Comparison of ENCODE assay signal across 2 mouse cellular contexts in the genomic region with DNA sequence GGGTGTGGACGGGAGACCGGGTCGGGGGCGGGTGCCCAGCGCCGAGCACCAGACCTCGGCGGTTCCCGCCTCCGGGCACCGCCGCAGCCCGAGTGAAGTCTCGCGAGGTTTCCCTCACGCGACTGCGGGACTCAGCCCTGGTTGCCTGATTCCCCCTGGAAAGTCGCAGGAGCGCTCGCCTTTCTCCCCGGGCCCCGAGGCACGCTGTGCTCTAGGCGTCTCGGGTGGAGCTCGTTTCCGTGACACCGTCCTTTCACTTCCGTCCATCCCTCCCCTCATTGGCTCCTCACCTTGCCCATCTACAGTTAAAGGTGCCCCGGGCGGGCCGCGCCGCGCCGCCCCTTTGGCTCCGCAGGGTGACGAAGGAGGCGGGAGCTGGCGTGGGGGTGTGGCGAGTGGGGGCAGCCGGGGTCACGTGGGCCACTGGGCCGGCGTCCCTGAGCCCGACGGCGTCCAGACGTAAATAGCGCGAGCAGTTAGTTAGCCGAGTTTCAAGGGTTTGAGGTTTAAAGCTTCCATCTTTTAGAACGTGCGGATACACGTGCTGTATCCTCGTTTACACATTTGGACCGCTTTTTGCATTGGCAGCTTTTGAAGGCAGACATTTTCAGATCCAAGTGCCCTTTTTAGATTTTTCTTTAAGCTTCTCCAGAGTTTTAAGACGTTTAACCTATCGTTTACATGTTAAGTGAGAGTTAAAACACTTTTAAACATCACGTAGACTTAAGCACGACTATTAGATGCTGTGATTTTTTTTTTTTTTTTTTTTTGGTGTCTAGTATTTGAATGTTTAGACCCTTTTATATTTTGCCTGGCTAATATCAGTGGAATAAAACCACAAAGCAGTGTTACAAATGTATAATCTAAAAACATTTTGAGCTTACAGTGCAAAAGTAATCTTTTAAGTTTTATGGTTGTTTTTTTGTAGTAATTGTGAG.
TF ChIP-seq lines count a peak whose summit lies in the region.

No protein-coding gene starts in this region.

TF ChIP-seq in C2C12, 6 proteins besides CTCF, POLR2A, EP300 and RAD21 (continued from another document):
- TF ChIP-seq MYOG (IDR thresholded peaks at IDR 0.05; ENCODE audit: control insufficient read depth, extremely low read depth, insufficient read length) = no peak

TF ChIP-seq in myocyte, 11 proteins besides CTCF, POLR2A, EP300 and RAD21 (continued from another document):
- no peak for TF ChIP-seq CEBPB (IDR thresholded peaks at IDR 0.05; ENCODE audit: insufficient read depth, poor library complexity, severe bottlenecking)
- no peak for TF ChIP-seq MYOD1 (IDR thresholded peaks at IDR 0.05; ENCODE audit: control insufficient read depth in 1 of 3, insufficient read length in 2 of 3, low read depth in 2 of 3)
- TF ChIP-seq POLR2AphosphoS2 (IDR thresholded peaks at IDR 0.05; ENCODE audit: insufficient read length, low read depth) = peak; percentile 71
- no peak for TF ChIP-seq TCF12 (IDR thresholded peaks at IDR 0.05; ENCODE audit: insufficient read depth, poor library complexity, severe bottlenecking)
- peak; percentile 91 for TF ChIP-seq USF1 (IDR thresholded peaks at IDR 0.05; ENCODE audit: low read depth)
